Mouse (Mus musculus) heart, postnatal 0 days (tissue): ENCODE data around the gene Thada. TPM values are rescaled to one million over a fixed set of nuclear protein-coding genes. Genes with fewer than 3 reads are reported as not detected.
A peak's percentile ranks its signal among the peaks of the same experiment; 100 is the strongest.

Experiments
- ATAC-seq: fragments of 200-750 bp; cut with Nextera tagmentation; 2 replicates; pipeline ENCODE4 v1.8.0; 2017; ENCODE audit warnings: low read depth, moderate number of reproducible peaks, moderate library complexity; ENCODE audit not compliant: insufficient read depth
- DNase-seq: peaks from one replicate; pipeline ENCODE4 v3.0.0-alpha.2; 2016; ENCODE audit warnings: low spot score
- H3K27ac ChIP-seq: fragments of 300-500 bp; sonication (generic); 2 replicates; pipeline ENCODE4 v1.5.1; 2014; ENCODE audit warnings: low read depth, mild to moderate bottlenecking
- H3K27me3 ChIP-seq: fragments of 300-500 bp; sonication (generic); 2 replicates; pipeline ENCODE4 v1.6.1; 2014; ENCODE audit warnings: low read length, mixed read lengths; ENCODE audit not compliant: control insufficient read depth, insufficient read depth
- H3K36me3 ChIP-seq: fragments of 300-500 bp; sonication (generic); replicated peaks from 2 replicates; pipeline ENCODE4 v1.6.1; 2014; ENCODE audit warnings: low read length, mixed read lengths; ENCODE audit not compliant: control insufficient read depth, insufficient read depth
- H3K4me1 ChIP-seq: fragments of 300-500 bp; sonication (generic); 2 replicates; pipeline ENCODE4 v1.6.1; 2014; ENCODE audit warnings: antibody characterized with exemption; ENCODE audit not compliant: control insufficient read depth, insufficient read depth
- H3K4me2 ChIP-seq: fragments of 300-500 bp; sonication (generic); 2 replicates; pipeline ENCODE4 v1.6.1; 2014; ENCODE audit warnings: low read depth, mild to moderate bottlenecking, low read length, moderate library complexity
- H3K4me3 ChIP-seq: fragments of 300-500 bp; sonication (generic); 2 replicates; pipeline ENCODE4 v1.5.1; 2014; ENCODE audit warnings: low read depth, low read length
- H3K9ac ChIP-seq: fragments of 300-500 bp; sonication (generic); replicated peaks from 2 replicates; pipeline ENCODE4 v1.6.1; 2014; ENCODE audit warnings: low read depth, low read length, mixed read lengths
- H3K9me3 ChIP-seq: fragments of 300-500 bp; sonication (generic); replicated peaks from 2 replicates; pipeline ENCODE4 v1.6.1; 2016; ENCODE audit warnings: low read length; ENCODE audit not compliant: control insufficient read depth
- CTCF ChIP-seq: IDR thresholded peaks from 2 replicates; pipeline ENCODE4 v1.5.1; 2016; ENCODE audit warnings: antibody characterized with exemption, control low read depth, low read depth
- EP300 ChIP-seq: IDR thresholded peaks from 2 replicates; pipeline ENCODE4 v1.6.1; 2016; ENCODE audit warnings: antibody characterized with exemption, low read depth
- WGBS: fragments of 180-500 bp; shearing (Covaris S2); extraction: QIAGEN DNeasy Blood & Tissue Kit; methylation state at CpG from one replicate; pipeline ENCODE4 v1.1.7; 2014; 5-methylcytosine and 5-hydroxymethylcytosine counted together
- polyA plus RNA-seq: library from polyadenylated mRNA; unstranded; fragments of >200 nt; fragmentation: Nextera tagmentation; extraction: Ambion mirVana; gene quantifications from 2 replicates; pipeline ENCODE4 v1.2.1, GENCODE M21; 2015
- total RNA-seq: library from RNA; depleted of rRNA; stranded (reverse); fragments of >200 nt; gene quantifications from 2 replicates; pipeline ENCODE4 v1.2.3, GENCODE M21; 2014; ENCODE audit warnings: low replicate concordance

Gene Thada
- total and polyA plus RNA-seq, 2 experiments from 2014 or later: 2.4 to 12.6 TPM

- H3K4me1 ChIP-seq: peaks cover 28% of the 10 kb centered on the region
- H3K4me2 ChIP-seq: no peak overlapping the region
- H3K4me3 ChIP-seq: no peak overlapping the region
- no peaks in the 10 kb centered on the region for H3K27me3 ChIP-seq
- peak overlapping the region; percentile 48 for H3K27ac ChIP-seq
- no peaks in the 10 kb centered on the region for H3K36me3 ChIP-seq
- 73% methylated on average over 6 of the region's 6 CpGs for WGBS
- no peaks in the 10 kb centered on the region for H3K9me3 ChIP-seq
- no peak for DNase-seq
- H3K9ac ChIP-seq: no peak overlapping the region
- no peak for TF ChIP-seq EP300
- no peak for ATAC-seq
These were observed 198.4 kb downstream of the Thada start for GRCm38 (mm10) chr17:84267456-84268074.

- no peaks in the 10 kb centered on the region for H3K9me3 ChIP-seq
- H3K4me3 ChIP-seq: no peak overlapping the region
- H3K27me3 ChIP-seq: no peaks in the 10 kb centered on the region
- peak overlapping the region; percentile 69 for H3K27ac ChIP-seq
- H3K36me3 ChIP-seq: no peaks in the 10 kb centered on the region
- DNase-seq: no peak
- no peak for ATAC-seq
- no peak for TF ChIP-seq EP300
- TF ChIP-seq CTCF: no peak
- WGBS: 43% methylated on average over 3 of the region's 3 CpGs
- peak overlapping the region; percentile 41 for H3K9ac ChIP-seq
- H3K4me1 ChIP-seq: peaks cover 26% of the 10 kb centered on the region
- no peak overlapping the region for H3K4me2 ChIP-seq
These were observed 199.7 kb downstream of the Thada start for GRCm38 (mm10) chr17:84266161-84266948.

GRCm38 (mm10) chr17:84265480-84266130 is 200.4 kb downstream of the Thada start:
- 50% methylated on average over 5 of the region's 5 CpGs for WGBS
- H3K9ac ChIP-seq: peak overlapping the region; percentile 41

GRCm38 (mm10) chr17:84264305-84264704 is 201.7 kb downstream of the Thada start:
- ATAC-seq: no peak
- H3K4me2 ChIP-seq: no peak overlapping the region

More at GRCm38 (mm10) chr17:84265480-84266130, 200.4 kb downstream of the Thada start:
- Histone ChIP-seq H3K9me3 (no peaks in the 10 kb centered on the region), H3K4me2 (no peak overlapping the region), H3K36me3 (no peaks in the 10 kb centered on the region), H3K27me3 (no peaks in the 10 kb centered on the region), H3K4me3 (no peak overlapping the region), H3K27ac (peak overlapping the region; percentile 69), H3K4me1 (peaks cover 31% of the 10 kb centered on the region)
- DNase-seq: peak; percentile 53
- no peak for ATAC-seq
- no peak for TF ChIP-seq EP300
- TF ChIP-seq CTCF: peak; percentile 56

GRCm38 (mm10) chr17:84263591-84263990 is 202.4 kb downstream of the Thada start:
- 86% methylated on average over 5 of the region's 5 CpGs for WGBS
- H3K4me3 ChIP-seq: no peak overlapping the region
- no peak overlapping the region for H3K27ac ChIP-seq
- no peaks in the 10 kb centered on the region for H3K27me3 ChIP-seq
- no peaks in the 10 kb centered on the region for H3K36me3 ChIP-seq
- H3K9ac ChIP-seq: no peak overlapping the region
- ATAC-seq (no peak), DNase-seq (no peak)
- H3K4me1 ChIP-seq: peaks cover 33% of the 10 kb centered on the region
- no peaks in the 10 kb centered on the region for H3K9me3 ChIP-seq
- H3K4me2 ChIP-seq: no peak overlapping the region
- TF ChIP-seq EP300 (no peak), CTCF (no peak)

More at GRCm38 (mm10) chr17:84264305-84264704, 201.7 kb downstream of the Thada start:
- Histone ChIP-seq H3K9ac (0 out of 2 replicates have a peak overlapping the region, but pooled peaks have one; percentile 13), H3K27ac (no peak overlapping the region), H3K4me3 (no peak overlapping the region), H3K9me3 (no peaks in the 10 kb centered on the region), H3K36me3 (no peaks in the 10 kb centered on the region), H3K27me3 (no peaks in the 10 kb centered on the region), H3K4me1 (peaks cover 31% of the 10 kb centered on the region)
- no peak for TF ChIP-seq CTCF
- TF ChIP-seq EP300: no peak
- no peak for DNase-seq
- WGBS: 54% methylated on average over 6 of the region's 6 CpGs
